Mouse (Mus musculus) liver, embryonic 18 days (tissue): Measurements from ENCODE around the gene Tor1aip1. TPM values are rescaled to one million over a fixed set of nuclear protein-coding genes. Genes with fewer than 3 reads are reported as not detected.

ENCODE experiments used
- polyA plus RNA-seq: library from polyadenylated mRNA; depleted of rRNA; stranded (reverse); fragments of >200 nt; gene quantifications from 2 replicates; pipeline ENCODE4 v1.2.3, GENCODE M21; 2012; rRNA removed

Gene Tor1aip1
- 11.9 and 12.1 TPM in 2 replicates for polyA plus RNA-seq

GRCm38 (mm10) chr1:156035930-156036737 is at the start of gene Tor1aip1:
TSS of gene Tor1aip1 (minus strand) at chr1:156036480.

GRCm38 (mm10) chr1:156035269-156035929 is 881 bp downstream of the Tor1aip1 start, which contains the start of gene Tor1aip2:
TSS of gene Tor1aip2 (plus strand) at chr1:156035403.

GRCm38 (mm10) chr1:155973068-155973718 is 63.1 kb downstream of the Tor1aip1 start, which contains the start of gene Cep350:
TSS of gene Cep350 (minus strand) at chr1:155973255.

Other genes starting within 250 kb of the Tor1aip1 start
- 345 and 350 TPM in 2 replicates for gene Qsox1, start 223.6 kb downstream of the Tor1aip1 start, polyA plus RNA-seq
- 3.4 and 3.9 TPM in 2 replicates for gene Cep350, start 63.2 kb downstream of the Tor1aip1 start, polyA plus RNA-seq
- gene Tor1aip2, start 1.1 kb downstream of the Tor1aip1 start, polyA plus RNA-seq: 59.5 and 66.7 TPM in 2 replicates
- gene Fam163a, start 168.5 kb upstream of the Tor1aip1 start, polyA plus RNA-seq: 0.06 and 0.08 TPM in 2 replicates